Mouse (Mus musculus): ENCODE measurements at regions not wholly inside any gene's neighbourhood (a gene's known extent, or its start where the extent isn't known, plus 50 kb on each side); places are given as distances from the start of the nearest gene placed in this dataset.

GRCm38 (mm10) chr10:118517995-118518394 lies 77.1 kb downstream of the Ifng start:
- no peaks in the 10 kb centered on the region for H3K4me1 ChIP-seq (replicated peaks; ENCODE audit: control insufficient read depth in 2 of 2, insufficient read depth in 2 of 2, low read length in 1 of 2)
- no peaks in the 10 kb centered on the region for H3K9me3 ChIP-seq (ENCODE audit: control insufficient read depth, low read length)
- H3K36me3 ChIP-seq (replicated peaks; ENCODE audit: control insufficient read depth, insufficient read depth, low read depth) = no peaks in the 10 kb centered on the region
- ATAC-seq (ENCODE audit: insufficient read depth) = no peak
- no peak overlapping the region for H3K4me2 ChIP-seq (ENCODE audit: low read depth)
- H3K4me3 ChIP-seq (ENCODE audit: insufficient read depth in 1 of 2, low read depth in 2 of 2, low read length in 2 of 2) = no peak overlapping the region
- 38% methylated on average over 2 of the region's 2 CpGs for WGBS (ENCODE audit: insufficient replicate concordance)
- no peak for TF ChIP-seq EP300 (IDR thresholded peaks at IDR 0.05; ENCODE audit: low read depth)
- TF ChIP-seq CTCF (IDR thresholded peaks at IDR 0.05; ENCODE audit: low read depth) = no peak
- no peak overlapping the region for H3K27ac ChIP-seq
- DNase-seq (ENCODE audit: low read depth in 3 of 3, low spot score in 3 of 3) = no peak
- H3K27me3 ChIP-seq (ENCODE audit: control insufficient read depth, insufficient read depth, low read length) = no peaks in the 10 kb centered on the region
- no peak overlapping the region for H3K9ac ChIP-seq (replicated peaks)

- no peak overlapping the region for H3K4me3 ChIP-seq (ENCODE audit: insufficient read depth in 1 of 2, low read depth in 2 of 2, low read length in 2 of 2)
- WGBS (ENCODE audit: insufficient replicate concordance) = 2% methylated on average over 1 of the region's 1 CpGs
- no peak overlapping the region for H3K9ac ChIP-seq (replicated peaks)
- ATAC-seq (ENCODE audit: insufficient read depth) (no peak), DNase-seq (ENCODE audit: low read depth in 3 of 3, low spot score in 3 of 3) (peak in 1 of 3 experiments; percentile 3)
- H3K36me3 ChIP-seq (replicated peaks; ENCODE audit: control insufficient read depth, insufficient read depth, low read depth) = no peaks in the 10 kb centered on the region
- no peak overlapping the region for H3K27ac ChIP-seq
- no peaks in the 10 kb centered on the region for H3K4me1 ChIP-seq (replicated peaks; ENCODE audit: control insufficient read depth in 2 of 2, insufficient read depth in 2 of 2, low read length in 1 of 2)
- H3K27me3 ChIP-seq (ENCODE audit: control insufficient read depth, insufficient read depth, low read length) = no peaks in the 10 kb centered on the region
- no peak; the same call in 1 of the 2 replicates for TF ChIP-seq CTCF (IDR thresholded peaks at IDR 0.05; ENCODE audit: low read depth)
- no peak for TF ChIP-seq EP300 (IDR thresholded peaks at IDR 0.05; ENCODE audit: low read depth)
- H3K9me3 ChIP-seq (ENCODE audit: control insufficient read depth, low read length) = no peaks in the 10 kb centered on the region
- H3K4me2 ChIP-seq (ENCODE audit: low read depth) = no peak overlapping the region
Measured at GRCm38 (mm10) chr10:118545966-118546365, 105.1 kb downstream of the Ifng start.

- no peak for ATAC-seq (ENCODE audit: insufficient read depth)
- H3K9me3 ChIP-seq (ENCODE audit: control insufficient read depth, low read length) = no peaks in the 10 kb centered on the region
- 65% methylated on average over 4 of the region's 4 CpGs for WGBS (ENCODE audit: insufficient replicate concordance)
- H3K9ac ChIP-seq (replicated peaks) = no peak overlapping the region
- no peak overlapping the region for H3K4me2 ChIP-seq (ENCODE audit: low read depth)
- TF ChIP-seq EP300 (IDR thresholded peaks at IDR 0.05; ENCODE audit: low read depth) (no peak), CTCF (IDR thresholded peaks at IDR 0.05; ENCODE audit: low read depth) (no peak)
- DNase-seq (ENCODE audit: low read depth in 3 of 3, low spot score in 3 of 3) = no peak
- H3K4me3 ChIP-seq (ENCODE audit: insufficient read depth in 1 of 2, low read depth in 2 of 2, low read length in 2 of 2) = no peak overlapping the region
- no peak overlapping the region for H3K27ac ChIP-seq
- no peaks in the 10 kb centered on the region for H3K36me3 ChIP-seq (replicated peaks; ENCODE audit: control insufficient read depth, insufficient read depth, low read depth)
- no peaks in the 10 kb centered on the region for H3K4me1 ChIP-seq (replicated peaks; ENCODE audit: control insufficient read depth in 2 of 2, insufficient read depth in 2 of 2, low read length in 1 of 2)
- no peaks in the 10 kb centered on the region for H3K27me3 ChIP-seq (ENCODE audit: control insufficient read depth, insufficient read depth, low read length)
Measured at GRCm38 (mm10) chr10:118550201-118550600, 109.4 kb downstream of the Ifng start.

GRCm38 (mm10) chr10:118558848-118559247 lies 118.0 kb downstream of the Ifng start:
- no peak overlapping the region for H3K4me3 ChIP-seq (ENCODE audit: insufficient read depth in 1 of 2, low read depth in 2 of 2, low read length in 2 of 2)
- ATAC-seq (ENCODE audit: insufficient read depth) (no peak), DNase-seq (ENCODE audit: low read depth in 3 of 3, low spot score in 3 of 3) (no peak)
- no peaks in the 10 kb centered on the region for H3K4me1 ChIP-seq (replicated peaks; ENCODE audit: control insufficient read depth in 2 of 2, insufficient read depth in 2 of 2, low read length in 1 of 2)
- TF ChIP-seq EP300 (IDR thresholded peaks at IDR 0.05; ENCODE audit: low read depth) (no peak), CTCF (IDR thresholded peaks at IDR 0.05; ENCODE audit: low read depth) (no peak)
- H3K36me3 ChIP-seq (replicated peaks; ENCODE audit: control insufficient read depth, insufficient read depth, low read depth) = no peaks in the 10 kb centered on the region
- H3K27me3 ChIP-seq (ENCODE audit: control insufficient read depth, insufficient read depth, low read length) = no peaks in the 10 kb centered on the region
- 51% methylated on average over 6 of the region's 6 CpGs for WGBS (ENCODE audit: insufficient replicate concordance)
- H3K9me3 ChIP-seq (ENCODE audit: control insufficient read depth, low read length) = no peaks in the 10 kb centered on the region
- H3K9ac ChIP-seq (replicated peaks) = no peak overlapping the region
- H3K27ac ChIP-seq = no peak overlapping the region
- no peak overlapping the region for H3K4me2 ChIP-seq (ENCODE audit: low read depth)

- ATAC-seq (ENCODE audit: insufficient read depth) = no peak
- Histone ChIP-seq H3K27ac (no peak overlapping the region), H3K4me1 (replicated peaks; ENCODE audit: control insufficient read depth in 2 of 2, insufficient read depth in 2 of 2, low read length in 1 of 2) (no peaks in the 10 kb centered on the region), H3K9me3 (ENCODE audit: control insufficient read depth, low read length) (no peaks in the 10 kb centered on the region), H3K4me3 (ENCODE audit: insufficient read depth in 1 of 2, low read depth in 2 of 2, low read length in 2 of 2) (no peak overlapping the region), H3K36me3 (replicated peaks; ENCODE audit: control insufficient read depth, insufficient read depth, low read depth) (no peaks in the 10 kb centered on the region), H3K9ac (replicated peaks) (no peak overlapping the region), H3K27me3 (ENCODE audit: control insufficient read depth, insufficient read depth, low read length) (no peaks in the 10 kb centered on the region), H3K4me2 (ENCODE audit: low read depth) (no peak overlapping the region)
- DNase-seq (ENCODE audit: low read depth in 3 of 3, low spot score in 3 of 3) = no peak
- 69% methylated on average over 8 of the region's 8 CpGs for WGBS (ENCODE audit: insufficient replicate concordance)
- TF ChIP-seq CTCF (IDR thresholded peaks at IDR 0.05; ENCODE audit: low read depth) (no peak), EP300 (IDR thresholded peaks at IDR 0.05; ENCODE audit: low read depth) (no peak)
Measured at GRCm38 (mm10) chr10:118564041-118564440, 123.2 kb downstream of the Ifng start.

Data from liver, embryonic 14.5 days (tissue).